Mouse (Mus musculus) ES-CJ7 (cell line): ENCODE data around the gene Apobec4.

ENCODE experiments used
- DNase-seq: peaks from one replicate; pipeline ENCODE4 v3.0.0; 2011; ENCODE audit warnings: low read depth, low spot score

The Apobec4 gene

GRCm38 (mm10) chr1:152750312-152750965 lies at the start of gene Apobec4:
Gene Apobec4, plus strand, starts transcription at chr1:152750551.
- DNase-seq: no peak

- no peak for DNase-seq
Observed at GRCm38 (mm10) chr1:152701066-152701465, 49.3 kb upstream of the Apobec4 start.

- no peak for DNase-seq
Observed at GRCm38 (mm10) chr1:152702920-152703319, 47.4 kb upstream of the Apobec4 start.

GRCm38 (mm10) chr1:152703941-152704340 lies 46.4 kb upstream of the Apobec4 start:
- DNase-seq: no peak

- DNase-seq: no peak
Observed at GRCm38 (mm10) chr1:152707560-152707959, 42.8 kb upstream of the Apobec4 start.

GRCm38 (mm10) chr1:152711037-152711436 lies 39.3 kb upstream of the Apobec4 start:
- DNase-seq: no peak

- DNase-seq: no peak
Observed at GRCm38 (mm10) chr1:152713924-152714323, 36.4 kb upstream of the Apobec4 start.

GRCm38 (mm10) chr1:152714405-152714804 lies 35.9 kb upstream of the Apobec4 start:
- DNase-seq: no peak

GRCm38 (mm10) chr1:152717329-152717728 lies 33.0 kb upstream of the Apobec4 start:
- no peak for DNase-seq

- no peak for DNase-seq
Observed at GRCm38 (mm10) chr1:152718200-152718599, 32.2 kb upstream of the Apobec4 start.

- peak; percentile 23 for DNase-seq
Observed at GRCm38 (mm10) chr1:152720969-152721368, 29.4 kb upstream of the Apobec4 start.

- DNase-seq: peak; percentile 84
Observed at GRCm38 (mm10) chr1:152721535-152722198, 28.7 kb upstream of the Apobec4 start.

GRCm38 (mm10) chr1:152724286-152724685 lies 26.1 kb upstream of the Apobec4 start:
- DNase-seq: peak; percentile 67

- no peak for DNase-seq
Observed at GRCm38 (mm10) chr1:152726095-152726494, 24.3 kb upstream of the Apobec4 start.

GRCm38 (mm10) chr1:152727604-152728236 lies 22.6 kb upstream of the Apobec4 start:
- DNase-seq: no peak

GRCm38 (mm10) chr1:152738793-152739192 lies 11.6 kb upstream of the Apobec4 start:
- DNase-seq: no peak

- DNase-seq: no peak
Observed at GRCm38 (mm10) chr1:152739374-152739773, 11.0 kb upstream of the Apobec4 start.

- no peak for DNase-seq
Observed at GRCm38 (mm10) chr1:152743095-152743826, 7.1 kb upstream of the Apobec4 start.

- DNase-seq: peak; percentile 87
Observed at GRCm38 (mm10) chr1:152746426-152746825, 3.9 kb upstream of the Apobec4 start.

- no peak for DNase-seq
Observed at GRCm38 (mm10) chr1:152749276-152749675, 1.1 kb upstream of the Apobec4 start.

GRCm38 (mm10) chr1:152761791-152762190 lies 11.4 kb downstream of the Apobec4 start:
- no peak for DNase-seq
